Mouse (Mus musculus) testis, adult 2 months (tissue): ENCODE data around the gene A030003K21Rik.

Source experiments
- CTCF ChIP-seq: fragments of 200-500 bp; IDR thresholded peaks from 2 replicates; pipeline ENCODE4 v1.5.1; 2012; ENCODE audit warnings: low read depth, mild to moderate bottlenecking, inconsistent platforms, low read length, moderate library complexity; ENCODE audit not compliant: control insufficient read depth, insufficient read depth, insufficient replicate concordance
- POLR2A ChIP-seq: fragments of 200-500 bp; IDR thresholded peaks from 2 replicates; pipeline ENCODE4 v1.6.1; 2012; ENCODE audit warnings: low read depth, mild to moderate bottlenecking, inconsistent platforms, low read length, moderate library complexity; ENCODE audit not compliant: control insufficient read depth

DNA sequence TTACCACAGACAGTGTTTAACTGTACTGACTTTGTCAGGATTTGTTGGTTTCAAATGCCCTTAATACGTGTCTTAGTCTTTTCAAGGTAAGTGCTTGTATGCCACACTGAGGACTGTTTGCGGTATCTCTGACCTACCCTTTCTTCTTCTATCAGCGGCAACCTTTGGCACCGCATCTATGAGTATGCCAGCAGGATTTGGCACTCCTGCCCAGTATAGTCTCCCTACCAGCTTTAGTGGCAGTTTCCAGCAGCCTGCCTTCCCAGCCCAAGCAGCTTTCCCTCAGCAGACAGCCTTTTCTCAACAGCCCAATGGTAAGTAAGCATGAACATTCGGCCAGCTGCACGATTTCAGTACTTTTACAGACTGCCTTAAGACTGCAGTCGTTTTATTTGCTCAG, 49.9 kb downstream of the A030003K21Rik start:
- no peak for TF ChIP-seq POLR2A
- TF ChIP-seq CTCF: no peak
